Mouse (Mus musculus) stomach, embryonic 16.5 days (tissue): ENCODE results near the gene B230104I21Rik. TPM values are rescaled to one million over a fixed set of nuclear protein-coding genes. Genes with fewer than 3 reads are reported as not detected.
A peak's percentile ranks its signal among the peaks of the same experiment; 100 is the strongest.

Experiments used
- ATAC-seq: fragments of 200-750 bp; cut with Nextera tagmentation; 2 replicates; pipeline ENCODE4 v1.8.0; 2017; ENCODE audit warnings: moderate number of reproducible peaks, moderate TSS enrichment; ENCODE audit not compliant: insufficient read depth, low FRiP score
- H3K27ac ChIP-seq: fragments of 300-500 bp; sonication (generic); 2 replicates; pipeline ENCODE4 v1.5.1; 2014; ENCODE audit warnings: low read length
- H3K27me3 ChIP-seq: fragments of 300-500 bp; sonication (generic); 2 replicates; pipeline ENCODE4 v1.6.1; 2014; ENCODE audit warnings: low read length, control low read depth, mixed read lengths; ENCODE audit not compliant: control insufficient read depth, insufficient read depth
- H3K36me3 ChIP-seq: fragments of 300-500 bp; sonication (generic); 2 replicates; pipeline ENCODE4 v1.6.1; 2014; ENCODE audit warnings: low read length; ENCODE audit not compliant: control insufficient read depth, insufficient read depth
- H3K4me1 ChIP-seq: fragments of 300-500 bp; sonication (generic); 2 replicates; pipeline ENCODE4 v1.6.1; 2014; ENCODE audit warnings: low read length, control low read depth, mixed read lengths; ENCODE audit not compliant: control insufficient read depth, insufficient read depth
- H3K4me2 ChIP-seq: fragments of 300-500 bp; sonication (generic); 2 replicates; pipeline ENCODE4 v1.6.1; 2014; ENCODE audit warnings: low read depth, low read length, mixed read lengths
- H3K4me3 ChIP-seq: fragments of 300-500 bp; sonication (generic); replicated peaks from 2 replicates; pipeline ENCODE4 v1.5.1; 2014; ENCODE audit warnings: mild to moderate bottlenecking, low read length
- H3K9ac ChIP-seq: fragments of 300-500 bp; sonication (generic); 2 replicates; pipeline ENCODE4 v1.6.1; 2014; ENCODE audit warnings: low read length
- H3K9me3 ChIP-seq: fragments of 300-500 bp; sonication (generic); replicated peaks from 2 replicates; pipeline ENCODE4 v1.6.1; 2016; ENCODE audit warnings: low read length, control low read depth; ENCODE audit not compliant: control insufficient read depth
- WGBS: fragments of 180-500 bp; shearing (Covaris S2); extraction: QIAGEN DNeasy Blood & Tissue Kit; methylation state at CpG from one replicate; pipeline ENCODE4 v1.1.7; 2014; 5-methylcytosine and 5-hydroxymethylcytosine counted together
- polyA plus RNA-seq: library from polyadenylated mRNA; unstranded; fragments of >200 nt; fragmentation: Nextera tagmentation; extraction: Ambion mirVana; gene quantifications from 2 replicates; pipeline ENCODE4 v1.2.1, GENCODE M21; 2015

Gene B230104I21Rik
- not detected in 2 replicates for polyA plus RNA-seq

DNA sequence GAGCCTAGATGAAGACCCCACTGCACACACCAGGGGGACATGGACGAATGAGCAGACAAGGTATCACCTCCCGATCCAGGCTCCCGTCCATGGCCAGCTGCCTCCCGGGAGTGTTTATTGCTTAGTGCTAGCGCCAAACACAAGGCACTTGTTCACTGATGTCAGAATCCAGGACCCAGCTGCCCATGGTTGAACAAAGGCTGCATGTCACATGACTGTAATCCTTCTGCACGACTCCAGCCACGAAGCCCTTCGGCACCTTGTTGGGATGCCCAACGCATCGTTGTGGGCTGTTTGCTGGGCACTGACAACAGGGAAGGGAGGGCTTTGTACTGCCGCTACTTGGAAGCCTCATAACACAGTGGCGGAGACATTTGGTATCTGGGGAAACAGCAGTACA is at the start of gene B230104I21Rik:
Gene B230104I21Rik, plus strand, starts transcription at position 367 of the 400 bp plus-strand sequence.
- 72% methylated on average over 12 of the region's 12 CpGs for WGBS
- H3K27ac ChIP-seq: peak within 1 kb of the TSS; percentile 20; the same call in 1 of the 2 replicates
- H3K27me3 ChIP-seq: no peaks in the 10 kb centered on the region
- H3K4me2 ChIP-seq: peak within 1 kb of the TSS; percentile 43; the same call in 1 of the 2 replicates
- 0 out of 2 replicates have a peak, but pooled peaks cover 4% of the 10 kb centered on the region for H3K4me1 ChIP-seq
- ATAC-seq: no peak
- peak within 1 kb of the TSS; percentile 4; the same call in 1 of the 2 replicates for H3K9ac ChIP-seq
- no peaks in the 10 kb centered on the region for H3K36me3 ChIP-seq
- peak within 1 kb of the TSS; percentile 30 for H3K4me3 ChIP-seq
- H3K9me3 ChIP-seq: no peaks in the 10 kb centered on the region

DNA sequence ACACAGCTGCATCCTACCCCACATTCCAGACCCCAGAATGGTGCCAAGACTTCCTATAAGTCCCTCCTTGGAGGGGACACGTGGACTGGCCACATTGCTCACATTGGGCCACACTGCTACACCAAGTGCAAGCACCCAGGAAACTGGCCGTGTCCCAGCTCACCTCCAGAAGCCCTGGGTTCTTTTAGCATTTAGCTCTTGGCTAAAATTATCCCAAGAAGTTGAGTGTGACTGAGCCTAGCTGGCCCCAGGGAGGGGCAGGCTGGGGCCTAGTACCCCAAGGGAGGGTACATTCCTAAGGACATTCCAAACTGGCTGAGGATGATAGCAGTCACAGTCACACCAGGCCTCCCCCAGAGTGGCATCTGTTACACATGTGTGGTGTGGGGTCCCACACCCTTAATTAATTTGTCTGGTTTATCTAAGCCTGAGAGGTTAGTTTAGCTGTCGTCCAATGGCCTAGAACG is 42.2 kb upstream of the B230104I21Rik start:
- H3K4me1 ChIP-seq: peaks cover 28% of the 10 kb centered on the region
- ATAC-seq: peak; percentile 61
- no peaks in the 10 kb centered on the region for H3K36me3 ChIP-seq
- 31% methylated on average over 4 of the region's 4 CpGs for WGBS
- no peaks in the 10 kb centered on the region for H3K9me3 ChIP-seq
- no peak overlapping the region for H3K4me3 ChIP-seq
- H3K9ac ChIP-seq: peak overlapping the region; percentile 52
- peak overlapping the region; percentile 24 for H3K4me2 ChIP-seq
- peak overlapping the region; percentile 90 for H3K27ac ChIP-seq
- no peaks in the 10 kb centered on the region for H3K27me3 ChIP-seq

GRCm38 (mm10) chr4:154294262-154294731 is 41.6 kb upstream of the B230104I21Rik start:
- H3K4me1 ChIP-seq: peaks cover 28% of the 10 kb centered on the region
- no peaks in the 10 kb centered on the region for H3K9me3 ChIP-seq
- peak overlapping the region; percentile 90 for H3K27ac ChIP-seq
- peak overlapping the region; percentile 58 for H3K9ac ChIP-seq
- ATAC-seq: peak; percentile 89
- H3K4me2 ChIP-seq: peak overlapping the region; percentile 27; the same call in 1 of the 2 replicates
- WGBS: 30% methylated on average over 8 of the region's 8 CpGs
- H3K27me3 ChIP-seq: peaks cover under 1% of the 10 kb centered on the region; the same call in 1 of the 2 replicates
- no peaks in the 10 kb centered on the region for H3K36me3 ChIP-seq
- H3K4me3 ChIP-seq: no peak overlapping the region

DNA sequence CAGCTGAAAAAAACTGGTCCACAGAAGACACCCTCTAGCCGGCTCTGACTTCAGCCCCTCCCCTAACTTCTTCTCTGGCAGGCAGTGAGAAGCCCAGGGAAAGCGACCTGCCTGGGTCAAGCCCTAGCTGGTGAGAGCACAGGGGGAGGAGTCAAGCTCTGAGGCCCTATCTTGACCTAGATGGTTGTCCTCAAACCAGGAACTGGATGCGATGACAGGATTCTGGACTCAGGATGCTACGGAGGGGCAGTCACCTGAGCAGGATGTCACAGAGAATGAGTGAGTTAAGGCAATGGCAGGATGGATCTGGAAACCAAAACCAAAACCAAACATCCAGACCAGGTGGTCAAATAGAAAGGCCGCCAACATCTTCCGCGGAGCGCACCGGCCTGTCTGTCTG is 38.2 kb upstream of the B230104I21Rik start:
- Histone ChIP-seq H3K4me1 (peaks cover 33% of the 10 kb centered on the region), H3K4me2 (peak overlapping the region; percentile 82), H3K36me3 (no peaks in the 10 kb centered on the region), H3K9me3 (no peaks in the 10 kb centered on the region), H3K9ac (peak overlapping the region; percentile 34; the same call in 1 of the 2 replicates), H3K27ac (peak overlapping the region; percentile 87), H3K4me3 (peak overlapping the region; percentile 57), H3K27me3 (peaks cover 10% of the 10 kb centered on the region; the same call in 1 of the 2 replicates)
- peak; percentile 19; the same call in 1 of the 2 replicates for ATAC-seq
- 26% methylated on average over 9 of the region's 9 CpGs for WGBS

GRCm38 (mm10) chr4:154299541-154300271 is 36.2 kb upstream of the B230104I21Rik start:
- peak overlapping the region; percentile 57 for H3K4me3 ChIP-seq
- H3K9ac ChIP-seq: peak overlapping the region; percentile 76
- peak overlapping the region; percentile 87 for H3K27ac ChIP-seq
- H3K4me2 ChIP-seq: peak overlapping the region; percentile 82
- no peaks in the 10 kb centered on the region for H3K36me3 ChIP-seq
- ATAC-seq: peak; percentile 91
- no peaks in the 10 kb centered on the region for H3K9me3 ChIP-seq
- H3K27me3 ChIP-seq: peaks cover 10% of the 10 kb centered on the region; the same call in 1 of the 2 replicates
- WGBS: under 1% methylated on average over 50 of the region's 66 CpGs
- H3K4me1 ChIP-seq: peaks cover 16% of the 10 kb centered on the region

DNA sequence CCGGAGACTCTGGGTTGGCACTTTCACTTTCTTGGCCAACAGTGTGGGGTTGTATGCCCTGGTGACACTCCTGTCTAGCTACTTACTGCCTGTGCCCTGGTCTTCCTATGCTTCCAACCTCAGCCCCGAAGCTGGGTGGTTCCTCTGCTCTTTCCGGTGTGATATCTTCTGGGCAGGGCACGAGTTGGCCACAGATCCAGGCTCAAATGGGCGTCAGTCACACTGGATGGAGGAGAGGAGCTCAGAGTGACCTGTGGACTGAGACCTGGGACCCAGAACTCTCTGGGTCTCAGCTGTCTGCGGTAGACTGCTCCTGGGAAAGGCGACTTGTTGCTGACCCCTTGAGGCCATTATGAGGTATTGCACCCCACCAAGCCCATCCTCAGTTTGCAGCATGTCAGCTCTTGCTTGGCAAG is 34.5 kb upstream of the B230104I21Rik start, which contains the start of gene Arhgef16:
Gene Arhgef16, minus strand, starts transcription at position 211 of the 416 bp plus-strand sequence.
- H3K4me2 ChIP-seq: no peak within 1 kb of the TSS; the same call in 1 of the 2 replicates
- 21% methylated on average over 7 of the region's 7 CpGs for WGBS
- no peak for ATAC-seq

GRCm38 (mm10) chr4:154309131-154309530 is 26.8 kb upstream of the B230104I21Rik start:
- Histone ChIP-seq H3K4me3 (no peak overlapping the region), H3K36me3 (no peaks in the 10 kb centered on the region), H3K4me1 (0 out of 2 replicates have a peak, but pooled peaks cover 4% of the 10 kb centered on the region), H3K4me2 (no peak overlapping the region), H3K27me3 (no peaks in the 10 kb centered on the region), H3K9ac (no peak overlapping the region), H3K27ac (no peak overlapping the region), H3K9me3 (no peaks in the 10 kb centered on the region)
- 79% methylated on average over 2 of the region's 2 CpGs for WGBS
- ATAC-seq: no peak

More for the DNA sequence above, 34.5 kb upstream of the B230104I21Rik start, which contains the start of gene Arhgef16:
- Histone ChIP-seq H3K4me3 (no peak within 1 kb of the TSS), H3K36me3 (no peaks in the 10 kb centered on the region), H3K27ac (0 out of 2 replicates have a peak within 1 kb of the TSS, but pooled peaks have one; percentile 18), H3K27me3 (peaks cover 10% of the 10 kb centered on the region; the same call in 1 of the 2 replicates), H3K9ac (no peak within 1 kb of the TSS), H3K4me1 (peaks cover 13% of the 10 kb centered on the region; the same call in 1 of the 2 replicates), H3K9me3 (no peaks in the 10 kb centered on the region)

- Histone ChIP-seq H3K4me3 (no peak overlapping the region), H3K4me2 (no peak overlapping the region), H3K27ac (no peak overlapping the region), H3K9me3 (no peaks in the 10 kb centered on the region), H3K36me3 (no peaks in the 10 kb centered on the region), H3K9ac (no peak overlapping the region), H3K4me1 (0 out of 2 replicates have a peak, but pooled peaks cover 4% of the 10 kb centered on the region), H3K27me3 (no peaks in the 10 kb centered on the region)
- WGBS: 43% methylated on average over 9 of the region's 9 CpGs
- no peak for ATAC-seq
These were observed 25.2 kb upstream of the B230104I21Rik start for GRCm38 (mm10) chr4:154310576-154311262.
